Mouse (Mus musculus) hindbrain, postnatal 0 days (tissue): ENCODE data around the gene Igf2. TPM values are rescaled to one million over a fixed set of nuclear protein-coding genes. Genes with fewer than 3 reads are reported as not detected.

Source experiments
- ATAC-seq: fragments of 200-750 bp; cut with Nextera tagmentation; 2 replicates; pipeline ENCODE4 v1.8.0; 2017; ENCODE audit warnings: mild to moderate bottlenecking, moderate TSS enrichment, moderate library complexity
- DNase-seq: peaks from one replicate; pipeline ENCODE4 v3.0.0-alpha.2; 2015; ENCODE audit warnings: low spot score
- H3K27ac ChIP-seq: fragments of 300-500 bp; sonication (generic); 2 replicates; pipeline ENCODE4 v1.5.1; 2014; ENCODE audit warnings: mild to moderate bottlenecking
- H3K27me3 ChIP-seq: fragments of 300-500 bp; sonication (generic); 2 replicates; pipeline ENCODE4 v1.6.1; 2014; ENCODE audit warnings: low read length, mixed read lengths; ENCODE audit not compliant: insufficient read depth
- H3K36me3 ChIP-seq: fragments of 300-500 bp; sonication (generic); 2 replicates; pipeline ENCODE4 v1.6.1; 2014; ENCODE audit warnings: low read length, mixed read lengths; ENCODE audit not compliant: insufficient read depth
- H3K4me1 ChIP-seq: fragments of 300-500 bp; sonication (generic); 2 replicates; pipeline ENCODE4 v1.6.1; 2014; ENCODE audit warnings: antibody characterized with exemption, low read length, mixed read lengths; ENCODE audit not compliant: insufficient read depth
- H3K4me2 ChIP-seq: fragments of 300-500 bp; sonication (generic); 2 replicates; pipeline ENCODE4 v1.6.1; 2014; ENCODE audit warnings: low read depth, mild to moderate bottlenecking, low read length, moderate library complexity, mixed read lengths
- H3K4me3 ChIP-seq: fragments of 300-500 bp; sonication (generic); 2 replicates; pipeline ENCODE4 v1.5.1; 2014; ENCODE audit warnings: low read length
- H3K9ac ChIP-seq: fragments of 300-500 bp; sonication (generic); replicated peaks from 2 replicates; pipeline ENCODE4 v1.6.1; 2014; ENCODE audit warnings: mild to moderate bottlenecking, low read length, moderate library complexity, mixed read lengths
- H3K9me3 ChIP-seq: fragments of 300-500 bp; sonication (generic); 2 replicates; pipeline ENCODE4 v1.6.1; 2016; ENCODE audit warnings: low read length, mixed read lengths
- CTCF ChIP-seq: IDR thresholded peaks from 2 replicates; pipeline ENCODE4 v1.5.1; 2016; ENCODE audit warnings: antibody characterized with exemption, control low read depth, low read depth
- WGBS: fragments of 180-500 bp; shearing (Covaris S2); extraction: QIAGEN DNeasy Blood & Tissue Kit; methylation state at CpG from one replicate; pipeline ENCODE4 v1.1.7; 2014; 5-methylcytosine and 5-hydroxymethylcytosine counted together
- polyA plus RNA-seq: library from polyadenylated mRNA; unstranded; fragments of >200 nt; fragmentation: Nextera tagmentation; extraction: Ambion mirVana; gene quantifications from 2 replicates; pipeline ENCODE4 v1.2.1, GENCODE M21; 2015
- total RNA-seq: library from RNA; depleted of rRNA; stranded (reverse); fragments of >200 nt; gene quantifications from 2 replicates; pipeline ENCODE4 v1.2.3, GENCODE M21; 2014; rRNA removed

The Igf2 gene
- total RNA-seq (262 and 308 TPM in 2 replicates), polyA plus RNA-seq (200 and 279 TPM in 2 replicates)

DNA sequence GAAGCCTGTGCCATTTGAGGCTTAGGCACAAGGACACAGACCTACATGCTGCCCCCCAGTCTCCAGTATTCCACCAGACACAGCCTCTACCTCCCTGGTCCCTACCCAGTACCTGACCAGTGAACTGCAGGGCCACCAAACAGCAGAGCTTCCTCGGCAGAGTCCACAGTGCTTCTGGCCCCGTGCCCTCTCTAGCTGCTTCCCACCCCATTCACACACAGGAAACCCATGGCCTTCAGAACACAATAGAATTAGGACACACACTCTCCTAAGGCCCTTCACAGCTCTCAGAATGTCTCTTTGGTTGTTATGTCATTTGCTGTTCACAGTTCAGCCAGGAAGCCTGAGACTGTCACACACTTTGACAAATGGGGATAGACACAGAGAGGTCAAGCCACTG is at the start of gene Igf2:
TSS of gene Igf2 (minus strand) at position 158 of the 400 bp plus-strand sequence.
- WGBS = 75% methylated on average over 2 of the region's 2 CpGs
- DNase-seq = no peak

DNA sequence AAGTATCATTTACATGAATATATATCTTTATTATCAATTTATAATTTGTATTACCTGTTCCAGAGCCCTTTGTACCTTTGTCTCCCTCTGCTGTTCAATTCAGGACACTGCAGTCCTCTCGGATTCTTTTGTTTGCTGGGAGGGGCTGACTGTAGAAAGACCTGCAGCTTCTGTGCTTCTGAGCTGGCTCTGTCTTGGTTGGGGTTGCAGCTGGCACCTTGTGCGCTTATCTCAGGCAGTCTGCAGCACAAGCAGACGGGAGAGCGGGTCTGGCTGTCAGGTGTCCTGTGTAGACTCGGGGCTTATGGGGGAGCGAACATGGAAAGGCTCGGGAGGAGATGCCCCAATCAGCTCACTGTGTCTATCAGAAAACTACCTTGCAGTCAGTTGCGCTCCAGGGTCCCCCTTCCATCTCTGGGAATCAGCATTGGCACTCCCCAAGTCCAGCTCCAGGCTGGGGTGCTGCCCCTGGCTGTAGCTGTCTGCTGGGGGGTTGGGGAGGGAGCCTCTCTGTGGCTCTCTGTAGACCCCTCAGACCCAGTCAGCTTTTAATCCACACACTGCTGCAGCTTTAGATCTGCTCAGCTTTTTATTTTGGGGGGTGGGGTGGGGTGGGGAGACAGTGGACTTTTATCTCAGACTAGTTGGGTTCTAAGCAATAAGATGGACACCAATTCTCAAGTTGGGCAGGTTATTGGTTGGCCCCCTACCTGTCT is 48.3 kb upstream of the Igf2 start:
- Histone ChIP-seq H3K9me3 (no peaks in the 10 kb centered on the region), H3K27ac (no peak overlapping the region), H3K4me2 (peak overlapping the region; percentile 48), H3K27me3 (no peaks in the 10 kb centered on the region), H3K9ac (0 out of 2 replicates have a peak overlapping the region, but pooled peaks have one; percentile 22), H3K36me3 (no peaks in the 10 kb centered on the region), H3K4me1 (no peaks in the 10 kb centered on the region), H3K4me3 (peak overlapping the region; percentile 21)
- ATAC-seq (0 out of 2 replicates have a peak, but pooled peaks have one; percentile 27), DNase-seq (peak; percentile 74)
- WGBS = 11% methylated on average over 8 of the region's 8 CpGs
- TF ChIP-seq CTCF = peak; percentile 86

More for the DNA sequence above, at the start of gene Igf2:
- Histone ChIP-seq H3K36me3 (no peaks in the 10 kb centered on the region), H3K9ac (no peak within 1 kb of the TSS), H3K4me3 (no peak within 1 kb of the TSS), H3K27me3 (peaks cover 40% of the 10 kb centered on the region), H3K4me1 (no peaks in the 10 kb centered on the region), H3K27ac (no peak within 1 kb of the TSS), H3K4me2 (no peak within 1 kb of the TSS), H3K9me3 (no peaks in the 10 kb centered on the region)
- TF ChIP-seq CTCF = no peak
- no peak for ATAC-seq

DNA sequence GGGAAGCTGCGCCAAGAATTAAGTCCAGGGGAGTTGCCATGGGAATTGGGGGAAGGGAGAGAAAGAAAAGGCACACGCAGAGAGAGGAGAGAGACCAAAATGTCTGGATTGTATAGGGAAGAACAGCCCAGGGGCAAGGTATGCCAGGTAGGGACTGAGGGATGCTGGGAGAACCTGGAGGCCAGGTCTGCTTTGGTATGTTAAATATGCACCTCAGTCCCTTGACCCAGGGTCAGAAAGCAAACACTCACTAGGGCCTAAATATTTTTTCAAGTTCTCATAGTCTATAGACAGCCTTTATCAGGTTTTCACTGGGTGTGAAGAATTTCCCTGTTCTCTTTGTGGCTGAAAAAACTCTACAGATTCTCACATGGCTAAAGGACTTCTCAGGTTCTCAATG is 40.3 kb upstream of the Igf2 start:
- Histone ChIP-seq H3K27ac (no peak overlapping the region), H3K27me3 (no peaks in the 10 kb centered on the region), H3K9ac (no peak overlapping the region), H3K9me3 (no peaks in the 10 kb centered on the region), H3K4me3 (no peak overlapping the region), H3K4me2 (no peak overlapping the region), H3K36me3 (no peaks in the 10 kb centered on the region), H3K4me1 (no peaks in the 10 kb centered on the region)
- ATAC-seq (no peak), DNase-seq (no peak)
- no peak for TF ChIP-seq CTCF
- 67% methylated on average over 2 of the region's 2 CpGs for WGBS

GRCm38 (mm10) chr7:142699334-142699860 is 32.8 kb upstream of the Igf2 start:
- no peak overlapping the region for H3K9ac ChIP-seq
- ATAC-seq (no peak), DNase-seq (peak; percentile 7)
- H3K36me3 ChIP-seq = no peaks in the 10 kb centered on the region
- no peak overlapping the region for H3K4me2 ChIP-seq
- no peak overlapping the region for H3K27ac ChIP-seq
- no peaks in the 10 kb centered on the region for H3K4me1 ChIP-seq
- no peak overlapping the region for H3K4me3 ChIP-seq
- H3K9me3 ChIP-seq = no peaks in the 10 kb centered on the region
- no peaks in the 10 kb centered on the region for H3K27me3 ChIP-seq
- TF ChIP-seq CTCF = no peak
- whole genome bisulfite sequencing = 55% methylated on average over 5 of the region's 5 CpGs

GRCm38 (mm10) chr7:142678611-142679010 is 12.0 kb upstream of the Igf2 start:
- no peaks in the 10 kb centered on the region for H3K36me3 ChIP-seq
- no peak for DNase-seq
- H3K4me1 ChIP-seq = no peaks in the 10 kb centered on the region
- no peak overlapping the region for H3K4me2 ChIP-seq
- no peaks in the 10 kb centered on the region for H3K9me3 ChIP-seq
- TF ChIP-seq CTCF = no peak
- WGBS = 91% methylated on average over 3 of the region's 3 CpGs
- ATAC-seq = no peak
- H3K9ac ChIP-seq = no peak overlapping the region
- no peaks in the 10 kb centered on the region for H3K27me3 ChIP-seq
- no peak overlapping the region for H3K4me3 ChIP-seq
- H3K27ac ChIP-seq = no peak overlapping the region

DNA sequence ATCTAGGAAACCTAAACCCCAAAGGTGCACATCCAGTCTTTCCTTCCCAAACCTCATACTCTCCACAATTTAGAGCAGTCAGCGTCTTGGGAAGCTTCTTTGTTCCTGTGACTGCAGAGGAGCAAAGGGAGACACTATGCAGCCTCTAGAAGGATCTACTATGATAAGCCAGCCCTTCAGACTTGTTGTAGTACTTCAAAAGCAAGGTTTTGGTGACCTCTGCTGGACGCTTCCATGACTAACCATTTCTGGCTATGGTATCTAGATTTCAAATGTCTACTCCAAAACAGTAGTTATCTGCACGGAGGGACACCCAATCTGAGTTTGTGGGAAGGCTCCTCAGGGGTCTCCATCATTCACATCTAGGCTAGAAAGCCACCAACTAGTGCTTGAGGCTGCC is 9.0 kb upstream of the Igf2 start:
- H3K9me3 ChIP-seq = no peaks in the 10 kb centered on the region

GRCm38 (mm10) chr7:142675141-142675540 is 8.5 kb upstream of the Igf2 start:
- H3K9ac ChIP-seq = no peak overlapping the region
- ATAC-seq = no peak
- no peak overlapping the region for H3K27ac ChIP-seq

More for the DNA sequence above, 9.0 kb upstream of the Igf2 start:
- Histone ChIP-seq H3K9ac (no peak overlapping the region), H3K4me3 (no peak overlapping the region), H3K4me2 (no peak overlapping the region), H3K27me3 (no peaks in the 10 kb centered on the region), H3K27ac (no peak overlapping the region), H3K36me3 (no peaks in the 10 kb centered on the region), H3K4me1 (no peaks in the 10 kb centered on the region)
- ATAC-seq = peak; percentile 67; the same call in 1 of the 2 replicates
- DNase-seq = peak; percentile 91
- 18% methylated on average over 3 of the region's 3 CpGs for WGBS
- peak; percentile 77 for TF ChIP-seq CTCF

More at GRCm38 (mm10) chr7:142675141-142675540, 8.5 kb upstream of the Igf2 start:
- Histone ChIP-seq H3K27me3 (no peaks in the 10 kb centered on the region), H3K4me1 (no peaks in the 10 kb centered on the region), H3K4me2 (no peak overlapping the region), H3K4me3 (no peak overlapping the region), H3K9me3 (no peaks in the 10 kb centered on the region), H3K36me3 (no peaks in the 10 kb centered on the region)
- no peak for TF ChIP-seq CTCF
- 58% methylated on average over 6 of the region's 6 CpGs for WGBS
- no peak for DNase-seq
